Mouse (Mus musculus) bone marrow macrophage, adult 2 months (primary cell): ENCODE measurements around the gene Ttc7b.

ENCODE experiments used
- CTCF ChIP-seq: IDR thresholded peaks from 2 replicates; pipeline ENCODE4 v1.5.1; 2012; ENCODE audit warnings: low read depth, mild to moderate bottlenecking, low read length, moderate library complexity
- POLR2A ChIP-seq: IDR thresholded peaks from 2 replicates; pipeline ENCODE4 v1.6.1; 2012; ENCODE audit warnings: mild to moderate bottlenecking, low read depth, low read length, borderline replicate concordance

- TF ChIP-seq CTCF (no peak), POLR2A (no peak)
Measured at GRCm38 (mm10) chr12:100265546-100266309, 254.9 kb downstream of the Ttc7b start.
